Mouse (Mus musculus): ENCODE results near the gene Acp6. TPM values are rescaled to one million over a fixed set of nuclear protein-coding genes. Genes with fewer than 3 reads are reported as not detected.

Acp6 gene
- 10 to 100 TPM; 16.0 to 17.0 TPM for total RNA-seq (2023)

DNA sequence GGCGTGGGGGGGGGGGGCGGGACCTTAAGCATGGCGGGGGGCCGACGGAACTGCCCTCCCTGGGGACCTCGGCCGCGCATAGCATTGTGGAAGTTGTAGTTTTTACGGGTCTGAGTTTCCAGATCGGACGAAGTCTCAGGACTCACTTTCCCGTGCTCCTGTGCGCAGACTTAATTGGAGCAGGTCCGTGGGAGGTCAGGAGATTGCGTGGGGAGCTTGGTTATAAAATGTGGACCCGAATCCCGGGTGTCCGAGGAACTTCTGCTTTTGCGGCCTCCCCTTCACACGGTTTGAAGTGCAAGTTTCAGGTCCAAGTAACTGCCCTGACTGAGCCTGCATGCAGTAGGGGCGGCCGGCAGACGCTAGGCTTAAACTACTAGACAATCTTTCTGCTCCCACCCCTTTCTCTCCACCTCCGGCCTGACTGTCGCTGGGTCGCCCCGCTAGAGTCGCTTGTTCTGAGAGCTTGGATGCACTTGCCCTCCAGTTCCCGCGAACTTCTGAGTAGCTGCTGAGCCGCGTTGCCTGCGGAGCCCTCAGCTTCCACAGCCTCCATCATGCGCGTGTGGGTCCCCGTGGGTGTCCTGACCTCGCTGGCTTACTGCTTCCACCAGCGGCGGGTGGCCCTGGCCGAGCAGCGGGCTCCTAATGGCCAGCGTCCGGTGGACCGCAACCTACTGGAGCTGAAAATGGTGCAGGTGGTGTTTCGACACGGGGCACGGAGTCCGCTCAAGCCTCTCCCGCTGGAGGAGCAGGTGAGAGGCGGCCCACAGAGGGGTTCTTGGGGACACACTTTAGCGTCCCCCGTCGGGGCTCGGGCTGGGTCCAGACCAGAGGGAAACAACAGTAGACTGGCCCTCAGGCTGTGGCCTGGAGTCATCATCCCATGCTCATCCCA, at the start of gene Acp6:
Gene Acp6, plus strand, starts transcription at position 167 of the 898 bp plus-strand sequence.

Other genes starting within 250 kb of the Acp6 start
- gene Gja8, start 232.8 kb upstream of the Acp6 start, total RNA-seq (2023): not detected
- gene Bcl9, start 139.1 kb downstream of the Acp6 start, total RNA-seq (2023): 10 to 100 TPM in 1 of 2 experiments, 1 to 10 TPM in 1; 9.5 to 10.7 TPM